Mouse (Mus musculus): ENCODE measurements around the gene Psmc1. TPM values are rescaled to one million over a fixed set of nuclear protein-coding genes. Genes with fewer than 3 reads are reported as not detected.

Gene Psmc1
- 206 and 240 TPM in 2 replicates for polyA plus RNA-seq (2015; fragmentation: Nextera tagmentation; extraction: Ambion mirVana)

- Histone ChIP-seq H3K4me2 (peak within 1 kb of the TSS; percentile 92), H3K4me1 (peaks cover 14% of the 10 kb centered on the region), H3K27me3 (replicated peaks) (no peaks in the 10 kb centered on the region), H3K9ac (peak within 1 kb of the TSS; percentile 58), H3K27ac (peak within 1 kb of the TSS; percentile 89), H3K9me3 (no peaks in the 10 kb centered on the region), H3K36me3 (peaks cover 13% of the 10 kb centered on the region), H3K4me3 (replicated peaks) (peak within 1 kb of the TSS; percentile 73)
- WGBS, result under 1% methylated on average over 58 of the region's 58 CpGs
- peak; percentile 77 for ATAC-seq (ENCODE audit: insufficient read depth, low FRiP score, low read depth)
Measured at GRCm38 (mm10) chr12:100109986-100110696, at the start of gene Psmc1. TSS of gene Psmc1 (plus strand) at chr12:100110154.

GRCm38 (mm10) chr12:100061071-100061470 lies 48.9 kb upstream of the Psmc1 start:
- Histone ChIP-seq H3K4me3 (replicated peaks) (no peak overlapping the region), H3K9me3 (no peaks in the 10 kb centered on the region), H3K9ac (no peak overlapping the region), H3K4me1 (no peaks in the 10 kb centered on the region), H3K36me3 (no peaks in the 10 kb centered on the region), H3K27me3 (replicated peaks) (no peaks in the 10 kb centered on the region), H3K4me2 (no peak overlapping the region), H3K27ac (no peak overlapping the region)
- no peak for ATAC-seq (ENCODE audit: insufficient read depth, low FRiP score, low read depth)
- WGBS, result 92% methylated on average over 10 of the region's 10 CpGs

DNA sequence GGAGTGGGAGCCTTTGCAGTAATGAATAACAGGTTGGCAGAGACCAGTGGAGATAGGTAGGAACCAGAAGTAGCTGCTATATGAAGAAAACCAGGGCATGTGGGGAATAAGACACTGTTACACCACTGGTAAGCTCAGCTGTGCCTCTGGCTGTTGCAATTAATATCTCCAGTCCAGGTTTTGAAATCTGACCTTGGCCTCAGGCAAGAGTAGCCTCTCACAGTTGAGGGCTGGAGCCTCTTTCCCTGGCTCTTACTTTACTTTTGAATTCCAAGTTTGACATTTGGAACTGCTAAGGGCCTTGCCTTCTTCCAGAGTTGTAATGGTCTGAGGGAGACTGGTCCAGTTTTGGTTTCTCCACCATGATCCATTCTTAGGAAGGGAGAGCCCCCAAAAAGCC lies 48.1 kb upstream of the Psmc1 start:
- H3K27me3 ChIP-seq (replicated peaks), result no peaks in the 10 kb centered on the region
- H3K9ac ChIP-seq, result no peak overlapping the region
- no peak overlapping the region for H3K27ac ChIP-seq

GRCm38 (mm10) chr12:100062584-100062983 lies 47.4 kb upstream of the Psmc1 start:
- Histone ChIP-seq H3K4me3 (replicated peaks) (no peak overlapping the region), H3K4me1 (no peaks in the 10 kb centered on the region), H3K9ac (no peak overlapping the region), H3K27ac (no peak overlapping the region), H3K9me3 (no peaks in the 10 kb centered on the region), H3K27me3 (replicated peaks) (no peaks in the 10 kb centered on the region), H3K4me2 (no peak overlapping the region), H3K36me3 (no peaks in the 10 kb centered on the region)
- 67% methylated on average over 3 of the region's 3 CpGs for WGBS
- ATAC-seq (ENCODE audit: insufficient read depth, low FRiP score, low read depth), result no peak

More for the DNA sequence above, 48.1 kb upstream of the Psmc1 start:
- H3K36me3 ChIP-seq, result no peaks in the 10 kb centered on the region
- ATAC-seq (ENCODE audit: insufficient read depth, low FRiP score, low read depth), result no peak
- H3K4me3 ChIP-seq (replicated peaks), result no peak overlapping the region
- H3K4me2 ChIP-seq, result no peak overlapping the region
- no peaks in the 10 kb centered on the region for H3K9me3 ChIP-seq
- H3K4me1 ChIP-seq, result no peaks in the 10 kb centered on the region

DNA sequence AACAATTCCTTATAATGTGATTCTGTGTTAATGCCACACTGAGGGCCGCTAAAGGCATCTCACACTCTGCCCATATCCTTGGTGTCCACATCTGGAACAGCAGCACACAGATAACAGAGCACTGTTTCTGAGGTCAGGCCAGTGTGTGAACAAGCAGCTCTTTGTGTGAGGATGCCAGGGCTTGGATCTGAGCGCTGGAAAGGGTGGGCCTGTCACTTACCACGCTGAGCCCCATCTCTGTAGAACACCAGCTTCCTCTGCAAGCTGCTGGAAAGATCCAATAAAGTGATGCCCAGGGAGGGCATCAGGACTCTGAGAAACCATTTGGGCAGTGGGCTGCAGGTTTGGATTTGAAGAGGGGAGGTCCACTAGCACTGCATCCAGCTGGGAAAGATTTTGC lies 44.8 kb upstream of the Psmc1 start:
- 72% methylated on average over 3 of the region's 3 CpGs for whole genome bisulfite sequencing
- no peaks in the 10 kb centered on the region for H3K4me1 ChIP-seq
- ATAC-seq (ENCODE audit: insufficient read depth, low FRiP score, low read depth), result no peak
- H3K27me3 ChIP-seq (replicated peaks), result no peaks in the 10 kb centered on the region
- no peak overlapping the region for H3K4me3 ChIP-seq (replicated peaks)
- H3K27ac ChIP-seq, result no peak overlapping the region
- H3K9ac ChIP-seq, result no peak overlapping the region
- H3K4me2 ChIP-seq, result no peak overlapping the region
- H3K9me3 ChIP-seq, result no peaks in the 10 kb centered on the region
- no peaks in the 10 kb centered on the region for H3K36me3 ChIP-seq

DNA sequence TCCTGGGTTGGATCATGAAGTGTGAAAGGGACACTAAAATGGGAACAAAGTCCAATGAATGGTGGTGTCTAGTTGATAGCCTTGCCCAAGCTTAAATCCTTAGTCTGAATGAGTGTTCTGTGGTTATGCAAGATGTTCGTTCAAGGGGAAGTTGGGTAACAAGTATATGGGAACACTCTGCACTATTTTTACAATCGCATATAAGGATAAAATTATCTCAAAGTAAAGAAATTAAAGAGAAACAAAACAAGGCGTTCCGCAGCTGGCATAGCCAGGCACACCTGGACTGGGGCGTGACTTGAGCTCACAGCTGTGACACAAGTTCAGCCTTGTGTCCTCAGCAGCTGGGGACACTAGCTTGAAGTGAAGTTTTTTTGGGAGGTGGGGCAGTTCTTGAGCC lies 42.5 kb upstream of the Psmc1 start:
- no peaks in the 10 kb centered on the region for H3K9me3 ChIP-seq
- no peak overlapping the region for H3K4me2 ChIP-seq
- no peak overlapping the region for H3K9ac ChIP-seq
- 76% methylated on average over 5 of the region's 5 CpGs for WGBS
- no peaks in the 10 kb centered on the region for H3K4me1 ChIP-seq
- ATAC-seq (ENCODE audit: insufficient read depth, low FRiP score, low read depth), result no peak
- H3K27ac ChIP-seq, result no peak overlapping the region
- H3K4me3 ChIP-seq (replicated peaks), result no peak overlapping the region
- H3K36me3 ChIP-seq, result no peaks in the 10 kb centered on the region
- no peaks in the 10 kb centered on the region for H3K27me3 ChIP-seq (replicated peaks)

GRCm38 (mm10) chr12:100073201-100073672 lies 36.7 kb upstream of the Psmc1 start:
- H3K36me3 ChIP-seq, result no peaks in the 10 kb centered on the region
- H3K4me3 ChIP-seq (replicated peaks), result no peak overlapping the region
- no peaks in the 10 kb centered on the region for H3K4me1 ChIP-seq
- H3K9ac ChIP-seq, result no peak overlapping the region
- H3K27ac ChIP-seq, result no peak overlapping the region
- 59% methylated on average over 4 of the region's 4 CpGs for WGBS
- ATAC-seq (ENCODE audit: insufficient read depth, low FRiP score, low read depth), result no peak; the same call in 1 of the 2 replicates
- no peaks in the 10 kb centered on the region for H3K9me3 ChIP-seq
- H3K27me3 ChIP-seq (replicated peaks), result no peaks in the 10 kb centered on the region
- no peak overlapping the region for H3K4me2 ChIP-seq

DNA sequence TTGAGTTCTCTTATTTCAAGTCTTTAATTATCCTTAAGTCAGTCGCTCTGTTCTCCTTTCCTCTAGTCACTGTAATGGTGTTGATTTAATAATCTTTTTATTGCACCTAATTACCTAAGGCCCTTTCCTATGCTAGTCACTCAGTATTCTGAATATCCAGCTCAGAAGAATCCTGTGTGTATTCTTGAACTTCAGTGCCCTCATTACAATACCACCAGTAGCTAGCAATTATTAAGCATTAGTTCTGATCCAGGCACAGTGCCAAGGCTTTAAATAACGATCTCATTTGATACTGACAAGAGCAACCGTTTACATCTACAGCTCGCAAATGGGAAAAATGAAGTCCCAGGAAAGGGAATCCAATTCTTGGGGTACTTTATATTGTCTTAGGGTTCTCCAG lies 34.2 kb upstream of the Psmc1 start:
- no peaks in the 10 kb centered on the region for H3K36me3 ChIP-seq
- no peak for ATAC-seq (ENCODE audit: insufficient read depth, low FRiP score, low read depth)
- no peaks in the 10 kb centered on the region for H3K27me3 ChIP-seq (replicated peaks)
- 50% methylated on average over 4 of the region's 4 CpGs for WGBS
- H3K27ac ChIP-seq, result no peak overlapping the region
- H3K4me3 ChIP-seq (replicated peaks), result no peak overlapping the region
- H3K4me2 ChIP-seq, result no peak overlapping the region
- no peaks in the 10 kb centered on the region for H3K9me3 ChIP-seq
- no peak overlapping the region for H3K9ac ChIP-seq
- H3K4me1 ChIP-seq, result no peaks in the 10 kb centered on the region

- Histone ChIP-seq H3K36me3 (no peaks in the 10 kb centered on the region), H3K4me3 (replicated peaks) (no peak overlapping the region), H3K27me3 (replicated peaks) (no peaks in the 10 kb centered on the region), H3K9me3 (no peaks in the 10 kb centered on the region), H3K4me2 (no peak overlapping the region), H3K27ac (no peak overlapping the region), H3K9ac (no peak overlapping the region), H3K4me1 (peaks cover 4% of the 10 kb centered on the region; the same call in 1 of the 2 replicates)
- ATAC-seq (ENCODE audit: insufficient read depth, low FRiP score, low read depth), result no peak
- WGBS, result 68% methylated on average over 8 of the region's 8 CpGs
Measured at GRCm38 (mm10) chr12:100079636-100080286, 30.2 kb upstream of the Psmc1 start.

DNA sequence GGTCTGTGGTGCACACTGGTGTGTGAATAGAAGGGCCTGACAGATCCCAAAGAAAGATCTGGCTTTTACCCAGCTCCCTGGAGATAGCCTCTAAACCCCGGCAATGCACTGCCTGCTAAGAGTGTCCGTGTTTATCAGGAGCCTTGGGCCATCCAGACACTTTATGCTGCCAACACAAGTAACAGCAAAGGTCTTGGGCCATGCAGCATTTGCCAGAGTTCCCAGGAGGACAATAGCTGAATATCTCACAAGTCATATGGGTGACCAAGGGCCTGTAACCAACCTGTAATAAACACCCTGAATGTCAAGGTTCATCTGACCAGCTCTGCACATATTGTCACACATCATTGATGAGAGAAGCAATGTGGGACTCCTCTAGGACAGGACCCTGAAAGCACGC lies 21.9 kb upstream of the Psmc1 start:
- H3K9me3 ChIP-seq, result no peaks in the 10 kb centered on the region
- 86% methylated on average over 3 of the region's 3 CpGs for WGBS
- no peak overlapping the region for H3K4me3 ChIP-seq (replicated peaks)
- H3K27ac ChIP-seq, result no peak overlapping the region
- no peaks in the 10 kb centered on the region for H3K36me3 ChIP-seq
- no peak overlapping the region for H3K4me2 ChIP-seq
- H3K9ac ChIP-seq, result no peak overlapping the region
- no peak for ATAC-seq (ENCODE audit: insufficient read depth, low FRiP score, low read depth)
- no peaks in the 10 kb centered on the region for H3K27me3 ChIP-seq (replicated peaks)
- peaks cover 4% of the 10 kb centered on the region; the same call in 1 of the 2 replicates for H3K4me1 ChIP-seq

GRCm38 (mm10) chr12:100089265-100089664 lies 20.7 kb upstream of the Psmc1 start:
- no peaks in the 10 kb centered on the region for H3K9me3 ChIP-seq
- peaks cover 1% of the 10 kb centered on the region; the same call in 1 of the 2 replicates for H3K4me1 ChIP-seq
- 78% methylated on average over 5 of the region's 5 CpGs for WGBS
- no peaks in the 10 kb centered on the region for H3K36me3 ChIP-seq
- no peak overlapping the region for H3K9ac ChIP-seq
- ATAC-seq (ENCODE audit: insufficient read depth, low FRiP score, low read depth), result no peak
- no peaks in the 10 kb centered on the region for H3K27me3 ChIP-seq (replicated peaks)
- no peak overlapping the region for H3K4me3 ChIP-seq (replicated peaks)
- H3K4me2 ChIP-seq, result no peak overlapping the region
- no peak overlapping the region for H3K27ac ChIP-seq

DNA sequence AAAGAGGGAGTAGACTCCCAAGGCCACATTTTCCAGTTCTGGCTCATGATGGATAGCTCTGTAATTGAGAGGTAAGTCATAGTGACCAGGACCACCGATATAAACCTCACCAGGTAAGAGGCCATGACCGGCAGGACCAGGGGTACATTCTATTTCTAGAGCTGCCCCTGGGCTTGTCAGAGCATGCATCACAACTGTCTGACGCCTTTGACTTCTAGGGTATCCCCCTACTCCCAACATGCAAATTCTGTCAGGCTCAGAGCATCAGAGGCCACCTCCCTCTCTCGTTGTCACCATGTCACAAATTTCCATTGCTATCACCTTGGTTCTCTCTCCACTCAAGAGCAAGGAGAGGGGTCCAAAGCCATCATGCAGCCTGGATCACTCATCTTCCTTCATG lies 19.2 kb upstream of the Psmc1 start:
- Histone ChIP-seq H3K4me3 (replicated peaks) (no peak overlapping the region), H3K36me3 (no peaks in the 10 kb centered on the region), H3K27ac (no peak overlapping the region), H3K9ac (no peak overlapping the region), H3K9me3 (no peaks in the 10 kb centered on the region), H3K4me2 (no peak overlapping the region), H3K4me1 (no peaks in the 10 kb centered on the region), H3K27me3 (replicated peaks) (no peaks in the 10 kb centered on the region)
- WGBS, result 82% methylated on average over 4 of the region's 4 CpGs
- no peak for ATAC-seq (ENCODE audit: insufficient read depth, low FRiP score, low read depth)

Measured in stomach, embryonic 15.5 days (tissue).